Mouse (Mus musculus): ENCODE data around the gene Phlda3.

DNA sequence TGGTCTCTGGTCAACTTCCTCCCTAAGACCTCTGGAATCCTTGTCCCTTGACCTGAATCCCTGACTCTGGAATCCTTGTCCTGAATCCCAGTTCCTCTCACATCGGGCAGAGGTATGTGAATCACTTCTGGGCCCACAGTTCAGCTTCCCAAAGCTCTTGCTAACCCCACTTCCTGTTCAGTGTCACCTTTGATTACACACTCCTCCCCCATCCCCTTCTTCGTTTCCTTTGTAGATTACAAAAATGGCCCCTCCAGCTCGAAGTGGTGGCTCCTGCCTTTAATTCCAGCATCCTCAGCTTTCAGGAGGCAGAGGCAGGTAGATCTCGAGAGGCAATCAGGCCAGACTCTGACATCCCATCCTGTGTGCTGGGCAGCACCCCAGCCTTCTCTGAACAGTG is 51.7 kb downstream of the Phlda3 start:
- TF ChIP-seq CTCF (IDR thresholded peaks at IDR 0.05; ENCODE audit: low read depth, low read length) (no peak), POLR2A (IDR thresholded peaks at IDR 0.05; ENCODE audit: borderline replicate concordance, low read depth, low read length) (no peak)
